Mouse (Mus musculus) lung, postnatal 14 days (tissue): ENCODE measurements around the gene Entpd7.

Source experiments
- DNase-seq: peaks from one replicate; pipeline ENCODE4 v3.0.0; 2021

The Entpd7 gene

GRCm38 (mm10) chr19:43689419-43690246, at the start of gene Entpd7:
Gene Entpd7 (plus strand): TSS chr19:43689672.
- peak; percentile 95 for DNase-seq

GRCm38 (mm10) chr19:43641833-43642232, 47.6 kb upstream of the Entpd7 start:
- peak; percentile 20 for DNase-seq

DNA sequence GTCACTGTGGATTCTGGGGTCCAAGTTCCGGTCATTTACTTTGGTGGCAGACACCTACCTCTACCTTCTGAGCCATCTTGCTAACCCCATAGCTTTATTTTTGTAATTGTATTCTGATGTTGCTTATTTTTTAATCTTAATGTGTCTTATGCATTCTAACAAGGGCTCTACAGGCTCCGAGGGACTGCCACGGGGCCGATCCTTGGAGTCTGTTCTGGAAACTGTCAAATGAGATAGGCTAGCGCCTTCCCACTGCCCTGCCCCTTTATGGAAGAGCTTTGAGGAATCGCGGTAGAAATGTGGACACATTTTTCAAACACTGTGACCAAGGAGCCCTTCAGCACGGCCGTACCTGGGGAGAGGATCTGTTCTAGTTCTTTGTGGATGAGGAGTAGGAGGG, 46.6 kb upstream of the Entpd7 start:
- no peak for DNase-seq

DNA sequence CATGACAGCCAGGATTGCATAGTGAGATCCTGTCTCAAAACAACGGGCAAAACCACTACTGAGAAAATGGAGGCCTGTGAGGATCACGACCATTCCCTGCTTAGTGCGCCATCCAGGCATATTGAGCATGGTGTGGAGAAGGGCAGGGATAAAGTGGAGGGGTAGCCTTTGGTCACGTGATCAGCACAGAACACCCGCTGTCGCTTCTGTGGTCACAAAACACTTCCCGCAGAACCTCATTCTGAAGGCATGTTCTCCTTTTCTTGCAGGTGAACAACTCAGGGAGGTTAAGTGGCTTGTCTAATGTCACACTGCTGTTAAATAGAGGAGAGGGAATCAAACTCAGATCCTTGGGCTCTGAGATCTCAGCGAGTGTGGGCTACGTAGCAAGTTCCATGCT, 44.0 kb upstream of the Entpd7 start:
- DNase-seq: no peak

- no peak for DNase-seq
Observed at GRCm38 (mm10) chr19:43646852-43647251, 42.6 kb upstream of the Entpd7 start.

GRCm38 (mm10) chr19:43647261-43647660, 42.2 kb upstream of the Entpd7 start:
- no peak for DNase-seq

GRCm38 (mm10) chr19:43648343-43648742, 41.1 kb upstream of the Entpd7 start:
- DNase-seq: peak; percentile 16

GRCm38 (mm10) chr19:43651241-43651785, 38.2 kb upstream of the Entpd7 start:
- no peak for DNase-seq

DNA sequence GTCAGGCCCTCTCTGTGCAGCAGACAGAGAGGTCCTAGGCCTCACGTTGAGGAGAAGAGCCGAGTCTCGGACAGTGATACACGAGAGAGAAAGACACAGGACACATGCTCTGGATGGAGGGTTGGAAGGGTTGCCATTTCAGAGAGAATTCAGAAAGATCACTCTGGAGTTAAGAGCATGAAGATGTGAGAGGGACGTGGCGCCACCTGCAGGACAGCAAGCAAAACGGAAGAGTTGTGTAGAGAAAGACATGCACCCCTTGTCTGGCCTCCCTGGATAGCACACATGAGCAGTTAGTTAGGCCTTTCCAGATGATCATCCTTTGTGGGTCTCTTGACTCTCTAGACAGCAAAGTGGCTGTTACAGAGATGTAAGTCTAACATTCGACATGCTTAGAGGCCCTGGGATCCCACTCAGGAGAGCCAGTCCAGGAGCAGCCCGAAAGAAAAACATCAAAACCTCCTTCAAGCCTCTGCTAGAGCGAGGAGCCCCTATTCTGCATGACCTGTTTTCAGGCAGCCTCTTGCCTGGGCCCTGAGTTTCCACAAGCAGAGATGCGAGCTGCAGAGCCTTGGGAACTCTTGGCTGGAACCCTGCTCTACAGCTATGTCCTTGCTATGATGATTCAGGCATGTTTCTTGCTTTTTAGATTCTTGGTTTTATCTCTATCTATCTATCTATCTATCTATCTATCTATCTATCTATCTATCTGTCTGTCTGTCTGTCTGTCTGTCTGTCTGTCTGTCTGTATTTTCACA, 33.6 kb upstream of the Entpd7 start:
- peak; percentile 77 for DNase-seq

DNA sequence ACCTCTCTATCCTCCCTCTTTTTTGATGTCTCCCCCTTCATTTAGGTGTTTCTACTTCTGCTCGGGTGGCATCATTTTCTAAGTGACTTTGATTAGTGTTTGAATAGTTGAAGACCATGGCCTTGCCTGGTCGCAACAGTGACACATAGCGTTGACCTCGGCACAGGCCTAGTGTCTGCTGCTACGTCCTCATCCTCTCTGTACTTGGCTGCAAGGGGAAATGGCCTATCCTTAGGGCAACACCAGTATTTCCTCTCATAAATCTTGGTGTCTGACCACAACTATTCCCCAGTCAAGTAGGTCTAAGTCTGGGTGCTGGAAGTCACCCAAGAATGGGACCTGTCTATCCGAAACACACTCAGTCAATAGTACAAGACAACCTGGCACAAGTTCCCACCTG, 29.8 kb upstream of the Entpd7 start:
- no peak for DNase-seq

- DNase-seq: no peak
Observed at GRCm38 (mm10) chr19:43660774-43661173, 28.7 kb upstream of the Entpd7 start.

DNA sequence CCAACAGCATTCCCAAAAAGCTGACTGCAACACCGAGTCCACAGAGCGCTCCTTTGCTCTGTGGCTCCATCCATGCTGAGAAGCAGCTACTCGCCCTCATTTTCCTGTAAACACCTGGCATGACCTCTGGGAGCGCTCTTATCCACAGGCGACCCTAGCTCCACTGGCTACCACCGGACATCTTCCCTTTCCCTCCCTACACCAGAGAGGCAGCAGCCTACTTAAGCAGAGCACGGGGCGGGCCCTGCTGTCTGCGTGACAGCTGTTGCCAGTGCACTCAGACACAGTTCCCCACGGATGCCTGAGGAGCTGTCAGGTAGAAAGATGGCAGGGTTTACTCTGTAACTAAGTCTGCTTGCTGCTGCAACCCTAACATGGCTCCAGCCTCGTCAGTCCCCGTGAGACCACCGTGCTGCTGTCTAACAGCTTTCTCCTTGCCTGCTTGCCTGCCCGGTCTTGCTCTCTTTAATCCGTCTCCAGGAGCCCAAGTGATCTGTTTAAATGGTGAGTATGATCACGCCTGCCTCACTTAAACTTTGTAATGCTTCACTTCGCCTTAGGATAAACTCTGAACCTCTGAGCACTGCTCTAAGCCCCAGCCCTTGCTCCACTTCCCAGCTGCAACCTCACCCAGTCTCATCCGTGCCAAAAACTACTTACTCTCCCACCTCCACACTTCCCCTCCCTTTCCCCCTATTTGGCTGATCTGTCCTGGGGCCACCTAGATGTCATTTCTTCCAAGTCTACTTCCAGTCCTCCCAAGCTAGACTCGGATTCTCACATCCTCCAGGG, 27.1 kb upstream of the Entpd7 start:
- DNase-seq: no peak

GRCm38 (mm10) chr19:43663471-43663870, 26.0 kb upstream of the Entpd7 start:
- DNase-seq: no peak

GRCm38 (mm10) chr19:43665441-43666048, 23.9 kb upstream of the Entpd7 start:
- DNase-seq: peak; percentile 45

GRCm38 (mm10) chr19:43666661-43667429, 22.6 kb upstream of the Entpd7 start:
- no peak for DNase-seq

GRCm38 (mm10) chr19:43667430-43667809, 22.1 kb upstream of the Entpd7 start:
- DNase-seq: no peak

DNA sequence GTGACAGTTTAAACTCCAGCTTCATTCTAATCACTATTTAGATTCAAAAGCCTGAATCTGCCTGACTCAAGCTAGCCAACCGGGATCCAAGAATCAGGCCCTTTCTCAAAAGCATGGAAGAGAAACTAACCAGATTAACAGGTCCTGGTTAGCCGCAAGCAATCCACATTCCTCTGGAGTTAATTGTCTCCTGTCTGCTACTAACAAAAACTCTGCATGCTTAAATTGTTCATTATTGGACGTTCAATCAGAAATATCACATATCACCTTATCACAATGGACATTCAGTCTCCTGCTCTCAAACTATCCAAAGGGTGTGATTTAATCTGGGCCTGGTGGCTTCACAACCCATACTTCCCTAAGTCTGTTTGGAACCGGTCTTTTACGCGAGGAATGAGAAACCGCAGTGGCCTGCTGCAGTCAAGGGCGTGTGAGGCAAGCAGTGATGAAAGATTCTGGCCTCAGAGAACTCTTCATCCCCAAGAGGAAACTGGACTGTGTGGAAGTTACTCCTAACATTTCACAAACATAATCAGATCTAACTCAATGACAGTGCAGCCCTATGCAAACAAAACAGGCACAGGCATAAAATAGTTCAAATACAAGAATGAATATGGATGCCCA, 20.2 kb upstream of the Entpd7 start:
- DNase-seq: no peak

- DNase-seq: no peak
Observed at GRCm38 (mm10) chr19:43671054-43671453, 18.4 kb upstream of the Entpd7 start.

DNA sequence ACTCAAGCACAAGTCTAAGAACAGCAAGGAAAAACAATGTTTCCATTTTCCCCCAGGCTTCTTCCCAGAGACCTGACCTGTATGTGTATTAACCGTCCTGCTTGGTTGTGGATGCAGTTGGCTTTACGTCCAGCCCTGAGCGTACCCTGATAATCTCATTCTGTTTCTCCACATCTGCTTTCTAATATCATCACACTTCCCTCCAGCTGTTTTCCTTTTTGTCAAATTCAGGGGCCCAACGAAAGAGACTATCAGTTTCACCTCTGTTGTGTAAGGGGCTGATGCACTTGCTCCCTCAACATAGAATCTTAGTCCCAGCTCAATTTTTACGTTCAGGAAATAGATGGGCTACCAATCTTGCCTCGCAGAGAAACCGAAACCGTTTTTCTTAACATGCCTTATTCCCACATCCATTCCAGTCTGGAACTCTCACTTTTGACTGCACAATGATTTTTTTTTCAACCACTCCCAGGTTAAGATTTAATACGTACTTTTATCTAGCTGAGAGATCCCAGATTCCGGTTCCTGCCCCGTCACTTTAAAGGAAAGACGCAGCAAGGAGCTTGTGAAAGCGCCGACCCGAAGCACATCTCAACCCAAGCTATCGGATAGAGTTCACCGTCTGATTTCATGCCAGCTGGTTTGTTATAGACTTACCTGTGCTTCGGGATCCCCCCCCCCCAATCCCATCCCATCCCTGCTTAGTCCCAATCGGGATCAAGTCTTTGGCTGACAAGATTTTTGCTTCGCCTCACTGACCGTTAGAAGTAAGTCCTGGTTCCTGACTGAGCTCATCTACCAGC, 15.8 kb upstream of the Entpd7 start:
- DNase-seq: peak; percentile 9

GRCm38 (mm10) chr19:43674316-43674689, 15.2 kb upstream of the Entpd7 start:
- no peak for DNase-seq
